Mouse (Mus musculus): Measurements from ENCODE around the gene Zfand3. TPM values are rescaled to one million over a fixed set of nuclear protein-coding genes. Genes with fewer than 3 reads are reported as not detected.

The Zfand3 gene
- polyA plus RNA-seq, 1 experiment from 2014 or later = 40.2 TPM

- H3K9me3 ChIP-seq (ENCODE audit: control insufficient read depth, low read length) = no peaks in the 10 kb centered on the region
- H3K4me1 ChIP-seq (ENCODE audit: control insufficient read depth, insufficient read depth, low read length) = peaks cover 20% of the 10 kb centered on the region
- H3K27ac ChIP-seq (ENCODE audit: low read length) = no peak overlapping the region
- H3K4me3 ChIP-seq (ENCODE audit: low read length) = no peak overlapping the region
- no peaks in the 10 kb centered on the region for H3K36me3 ChIP-seq (ENCODE audit: control insufficient read depth, insufficient read depth, low read length)
- no peak overlapping the region for H3K4me2 ChIP-seq (ENCODE audit: low read depth, low read length)
- 94% methylated on average over 5 of the region's 5 CpGs for WGBS
- no peaks in the 10 kb centered on the region for H3K27me3 ChIP-seq (replicated peaks; ENCODE audit: control insufficient read depth, insufficient read depth, low read length)
- no peak for ATAC-seq
- H3K9ac ChIP-seq (ENCODE audit: low read depth, low read length) = no peak overlapping the region
These were observed 98.5 kb downstream of the Zfand3 start for GRCm38 (mm10) chr17:30103005-30103404.

- H3K4me3 ChIP-seq (ENCODE audit: low read length) = no peak overlapping the region
- no peaks in the 10 kb centered on the region; the same call in 1 of the 2 replicates for H3K36me3 ChIP-seq (ENCODE audit: control insufficient read depth, insufficient read depth, low read length)
- H3K9me3 ChIP-seq (ENCODE audit: control insufficient read depth, low read length) = no peaks in the 10 kb centered on the region
- ATAC-seq = peak; percentile 33; the same call in 1 of the 2 replicates
- no peak overlapping the region for H3K9ac ChIP-seq (ENCODE audit: low read depth, low read length)
- 66% methylated on average over 4 of the region's 4 CpGs for WGBS
- peaks cover 20% of the 10 kb centered on the region for H3K4me1 ChIP-seq (ENCODE audit: control insufficient read depth, insufficient read depth, low read length)
- no peak overlapping the region for H3K27ac ChIP-seq (ENCODE audit: low read length)
- no peak overlapping the region for H3K4me2 ChIP-seq (ENCODE audit: low read depth, low read length)
- no peaks in the 10 kb centered on the region for H3K27me3 ChIP-seq (replicated peaks; ENCODE audit: control insufficient read depth, insufficient read depth, low read length)
These were observed 99.2 kb downstream of the Zfand3 start for GRCm38 (mm10) chr17:30103641-30104165.

GRCm38 (mm10) chr17:30105369-30105768 lies 100.8 kb downstream of the Zfand3 start:
- Histone ChIP-seq H3K27ac (ENCODE audit: low read length) (no peak overlapping the region), H3K9me3 (ENCODE audit: control insufficient read depth, low read length) (no peaks in the 10 kb centered on the region), H3K36me3 (ENCODE audit: control insufficient read depth, insufficient read depth, low read length) (no peaks in the 10 kb centered on the region; the same call in 1 of the 2 replicates), H3K27me3 (replicated peaks; ENCODE audit: control insufficient read depth, insufficient read depth, low read length) (no peaks in the 10 kb centered on the region), H3K4me1 (ENCODE audit: control insufficient read depth, insufficient read depth, low read length) (peaks cover 8% of the 10 kb centered on the region; the same call in 1 of the 2 replicates), H3K4me3 (ENCODE audit: low read length) (no peak overlapping the region), H3K4me2 (ENCODE audit: low read depth, low read length) (no peak overlapping the region), H3K9ac (ENCODE audit: low read depth, low read length) (no peak overlapping the region)
- no peak for ATAC-seq
- WGBS = 90% methylated on average over 3 of the region's 3 CpGs

DNA sequence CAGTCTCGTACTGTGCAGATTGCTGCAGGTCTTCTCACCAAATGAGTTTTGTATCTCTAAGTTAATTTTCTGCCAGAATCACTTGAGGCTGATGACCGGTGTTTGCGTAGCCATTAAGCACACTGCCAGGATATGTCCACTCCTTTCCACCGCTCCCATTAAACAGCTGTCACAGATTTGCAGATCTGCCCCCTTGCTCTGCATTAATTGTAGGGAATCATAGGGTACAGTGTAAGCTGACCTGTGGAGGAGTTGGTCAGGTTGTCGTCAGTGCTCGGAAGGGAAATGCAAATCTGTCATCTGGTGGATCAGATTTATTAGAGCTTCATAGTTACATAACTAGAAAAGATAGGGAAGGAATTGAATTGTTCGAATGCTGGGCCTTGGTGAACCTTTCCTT lies 106.1 kb downstream of the Zfand3 start:
- no peak for ATAC-seq

GRCm38 (mm10) chr17:30111556-30111955 lies 107.0 kb downstream of the Zfand3 start:
- no peak overlapping the region for H3K27ac ChIP-seq (ENCODE audit: low read length)
- ATAC-seq = no peak
- peaks cover 5% of the 10 kb centered on the region; the same call in 1 of the 2 replicates for H3K4me1 ChIP-seq (ENCODE audit: control insufficient read depth, insufficient read depth, low read length)
- H3K36me3 ChIP-seq (ENCODE audit: control insufficient read depth, insufficient read depth, low read length) = no peaks in the 10 kb centered on the region; the same call in 1 of the 2 replicates
- no peak overlapping the region for H3K9ac ChIP-seq (ENCODE audit: low read depth, low read length)
- H3K4me3 ChIP-seq (ENCODE audit: low read length) = no peak overlapping the region
- WGBS = 74% methylated on average over 5 of the region's 5 CpGs
- H3K9me3 ChIP-seq (ENCODE audit: control insufficient read depth, low read length) = no peaks in the 10 kb centered on the region
- H3K4me2 ChIP-seq (ENCODE audit: low read depth, low read length) = no peak overlapping the region
- H3K27me3 ChIP-seq (replicated peaks; ENCODE audit: control insufficient read depth, insufficient read depth, low read length) = no peaks in the 10 kb centered on the region

More for the DNA sequence above, 106.1 kb downstream of the Zfand3 start:
- H3K9me3 ChIP-seq (ENCODE audit: control insufficient read depth, low read length) = no peaks in the 10 kb centered on the region
- no peak overlapping the region for H3K4me3 ChIP-seq (ENCODE audit: low read length)
- no peaks in the 10 kb centered on the region for H3K27me3 ChIP-seq (replicated peaks; ENCODE audit: control insufficient read depth, insufficient read depth, low read length)
- no peak overlapping the region for H3K4me2 ChIP-seq (ENCODE audit: low read depth, low read length)
- H3K36me3 ChIP-seq (ENCODE audit: control insufficient read depth, insufficient read depth, low read length) = no peaks in the 10 kb centered on the region; the same call in 1 of the 2 replicates
- peaks cover 3% of the 10 kb centered on the region; the same call in 1 of the 2 replicates for H3K4me1 ChIP-seq (ENCODE audit: control insufficient read depth, insufficient read depth, low read length)
- no peak overlapping the region for H3K9ac ChIP-seq (ENCODE audit: low read depth, low read length)
- 41% methylated on average over 7 of the region's 7 CpGs for WGBS
- no peak overlapping the region for H3K27ac ChIP-seq (ENCODE audit: low read length)

- H3K27me3 ChIP-seq (replicated peaks; ENCODE audit: control insufficient read depth, insufficient read depth, low read length) = no peaks in the 10 kb centered on the region
- no peak overlapping the region for H3K4me2 ChIP-seq (ENCODE audit: low read depth, low read length)
- no peaks in the 10 kb centered on the region for H3K9me3 ChIP-seq (ENCODE audit: control insufficient read depth, low read length)
- H3K4me1 ChIP-seq (ENCODE audit: control insufficient read depth, insufficient read depth, low read length) = peaks cover 5% of the 10 kb centered on the region; the same call in 1 of the 2 replicates
- H3K4me3 ChIP-seq (ENCODE audit: low read length) = no peak overlapping the region
- no peaks in the 10 kb centered on the region; the same call in 1 of the 2 replicates for H3K36me3 ChIP-seq (ENCODE audit: control insufficient read depth, insufficient read depth, low read length)
- H3K9ac ChIP-seq (ENCODE audit: low read depth, low read length) = no peak overlapping the region
- ATAC-seq = no peak
- WGBS = 79% methylated on average over 4 of the region's 4 CpGs
- H3K27ac ChIP-seq (ENCODE audit: low read length) = no peak overlapping the region
These were observed 107.5 kb downstream of the Zfand3 start for GRCm38 (mm10) chr17:30112080-30112479.

DNA sequence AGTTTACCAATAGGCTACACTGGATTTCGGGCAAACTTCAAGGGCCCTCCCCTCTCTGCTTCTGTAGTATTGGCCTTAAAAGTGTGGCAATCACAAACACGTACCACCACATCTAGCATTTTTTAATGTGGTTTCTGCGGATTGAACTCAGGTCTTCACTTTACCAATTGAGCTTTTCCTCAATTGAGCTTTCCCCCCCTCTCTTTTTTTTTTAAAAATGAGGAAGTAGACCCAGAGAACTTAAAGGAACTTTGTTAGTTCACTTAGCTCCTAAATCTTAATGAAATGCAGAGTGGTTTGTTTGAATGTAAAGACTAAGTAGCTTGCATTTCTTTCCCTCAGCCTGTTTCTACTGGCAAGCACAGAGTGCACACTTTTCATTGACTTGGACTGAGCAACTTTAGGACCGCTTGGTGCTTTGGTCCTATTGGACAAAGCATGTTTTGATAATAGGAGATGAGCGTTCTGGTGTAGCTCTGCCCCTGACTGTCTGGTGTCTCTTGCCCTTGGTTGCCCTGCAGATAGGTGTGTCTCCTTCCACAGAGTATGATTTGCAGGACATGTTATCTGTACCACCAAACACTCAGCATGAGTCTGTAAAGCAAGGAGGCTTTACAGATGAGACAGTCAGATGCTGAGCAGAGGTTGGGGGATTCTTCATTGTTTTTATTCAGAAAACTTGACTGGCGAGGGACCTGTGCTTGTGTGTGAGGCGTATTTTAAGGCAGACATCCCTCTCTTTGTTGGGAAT lies 108.2 kb downstream of the Zfand3 start:
- ATAC-seq = no peak
- 82% methylated on average over 7 of the region's 7 CpGs for WGBS
- H3K4me2 ChIP-seq (ENCODE audit: low read depth, low read length) = no peak overlapping the region
- no peak overlapping the region for H3K9ac ChIP-seq (ENCODE audit: low read depth, low read length)
- H3K4me3 ChIP-seq (ENCODE audit: low read length) = no peak overlapping the region
- no peaks in the 10 kb centered on the region; the same call in 1 of the 2 replicates for H3K36me3 ChIP-seq (ENCODE audit: control insufficient read depth, insufficient read depth, low read length)
- no peaks in the 10 kb centered on the region for H3K9me3 ChIP-seq (ENCODE audit: control insufficient read depth, low read length)
- H3K27ac ChIP-seq (ENCODE audit: low read length) = no peak overlapping the region
- H3K4me1 ChIP-seq (ENCODE audit: control insufficient read depth, insufficient read depth, low read length) = peaks cover 6% of the 10 kb centered on the region; the same call in 1 of the 2 replicates
- H3K27me3 ChIP-seq (replicated peaks; ENCODE audit: control insufficient read depth, insufficient read depth, low read length) = no peaks in the 10 kb centered on the region

DNA sequence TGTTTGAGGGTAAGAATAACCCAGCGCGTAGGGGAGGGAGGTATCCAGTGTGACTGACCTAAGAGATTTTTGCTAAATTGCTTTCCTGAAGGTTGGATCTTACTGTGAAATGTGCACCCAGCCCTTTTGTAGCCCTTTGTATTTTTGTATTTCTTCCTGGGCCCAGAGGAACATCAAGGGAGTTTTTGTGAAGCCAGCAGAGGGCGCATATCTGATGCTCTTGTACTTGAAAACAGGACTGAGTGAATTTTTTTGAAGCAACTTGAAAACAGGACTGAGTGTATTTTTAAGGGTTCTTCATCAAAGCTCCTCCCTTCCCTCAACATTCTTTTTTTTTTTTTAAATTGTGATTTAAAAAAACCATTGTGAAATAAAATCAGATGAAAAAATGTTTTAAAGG lies 110.2 kb downstream of the Zfand3 start:
- Histone ChIP-seq H3K27me3 (replicated peaks; ENCODE audit: control insufficient read depth, insufficient read depth, low read length) (no peaks in the 10 kb centered on the region), H3K27ac (ENCODE audit: low read length) (no peak overlapping the region), H3K36me3 (ENCODE audit: control insufficient read depth, insufficient read depth, low read length) (no peaks in the 10 kb centered on the region), H3K9me3 (ENCODE audit: control insufficient read depth, low read length) (no peaks in the 10 kb centered on the region), H3K4me2 (ENCODE audit: low read depth, low read length) (no peak overlapping the region), H3K4me1 (ENCODE audit: control insufficient read depth, insufficient read depth, low read length) (peaks cover 8% of the 10 kb centered on the region; the same call in 1 of the 2 replicates), H3K9ac (ENCODE audit: low read depth, low read length) (no peak overlapping the region), H3K4me3 (ENCODE audit: low read length) (no peak overlapping the region)
- 83% methylated on average over 3 of the region's 3 CpGs for WGBS
- ATAC-seq = no peak

- no peaks in the 10 kb centered on the region for H3K27me3 ChIP-seq (replicated peaks; ENCODE audit: control insufficient read depth, insufficient read depth, low read length)
- H3K4me2 ChIP-seq (ENCODE audit: low read depth, low read length) = no peak overlapping the region
- no peak overlapping the region for H3K9ac ChIP-seq (ENCODE audit: low read depth, low read length)
- H3K27ac ChIP-seq (ENCODE audit: low read length) = no peak overlapping the region
- 80% methylated on average over 5 of the region's 5 CpGs for WGBS
- ATAC-seq = no peak
- H3K9me3 ChIP-seq (ENCODE audit: control insufficient read depth, low read length) = no peaks in the 10 kb centered on the region
- H3K4me3 ChIP-seq (ENCODE audit: low read length) = no peak overlapping the region
- no peaks in the 10 kb centered on the region for H3K36me3 ChIP-seq (ENCODE audit: control insufficient read depth, insufficient read depth, low read length)
- peaks cover 12% of the 10 kb centered on the region; the same call in 1 of the 2 replicates for H3K4me1 ChIP-seq (ENCODE audit: control insufficient read depth, insufficient read depth, low read length)
These were observed 111.7 kb downstream of the Zfand3 start for GRCm38 (mm10) chr17:30116226-30116625.

Measured in intestine, embryonic 16.5 days (tissue).